Mouse (Mus musculus) frontal cortex, postnatal 14 days (tissue): ENCODE data around the gene Bhlha15.

ENCODE experiments used
- DNase-seq, 2 experiments: peaks; one replicate each; pipeline ENCODE4 v3.0.0; 2022; ENCODE audit warnings: low spot score in 2 of 2

The Bhlha15 gene

GRCm38 (mm10) chr5:144189950-144190583, at the start of gene Bhlha15:
Gene Bhlha15, plus strand, starts transcription at chr5:144190286.
- DNase-seq: no peak

GRCm38 (mm10) chr5:144143531-144143930, 46.6 kb upstream of the Bhlha15 start:
- no peak for DNase-seq

GRCm38 (mm10) chr5:144146898-144147297, 43.2 kb upstream of the Bhlha15 start:
- no peak for DNase-seq

GRCm38 (mm10) chr5:144149530-144149929, 40.6 kb upstream of the Bhlha15 start:
- DNase-seq: no peak

GRCm38 (mm10) chr5:144151270-144151669, 38.8 kb upstream of the Bhlha15 start:
- DNase-seq: no peak

GRCm38 (mm10) chr5:144154528-144154927, 35.6 kb upstream of the Bhlha15 start:
- peak in 1 of 2 experiments; percentile 57 for DNase-seq

- peak in 1 of 2 experiments; percentile 37 for DNase-seq
Measured at GRCm38 (mm10) chr5:144158604-144159003, 31.5 kb upstream of the Bhlha15 start.

GRCm38 (mm10) chr5:144159137-144159536, 30.9 kb upstream of the Bhlha15 start:
- no peak for DNase-seq

- no peak for DNase-seq
Measured at GRCm38 (mm10) chr5:144162080-144162812, 27.8 kb upstream of the Bhlha15 start.

- no peak for DNase-seq
Measured at GRCm38 (mm10) chr5:144162813-144163517, 27.1 kb upstream of the Bhlha15 start.

- DNase-seq: no peak
Measured at GRCm38 (mm10) chr5:144165756-144166155, 24.3 kb upstream of the Bhlha15 start.

- DNase-seq: no peak
Measured at GRCm38 (mm10) chr5:144169275-144169975, 20.7 kb upstream of the Bhlha15 start.

- DNase-seq: no peak
Measured at GRCm38 (mm10) chr5:144173648-144174047, 16.4 kb upstream of the Bhlha15 start.

GRCm38 (mm10) chr5:144178216-144178615, 11.9 kb upstream of the Bhlha15 start:
- no peak for DNase-seq

- no peak for DNase-seq
Measured at GRCm38 (mm10) chr5:144181249-144181648, 8.8 kb upstream of the Bhlha15 start.

GRCm38 (mm10) chr5:144182542-144183247, 7.4 kb upstream of the Bhlha15 start:
- no peak for DNase-seq

- DNase-seq: no peak
Measured at GRCm38 (mm10) chr5:144183248-144183559, 6.9 kb upstream of the Bhlha15 start.

GRCm38 (mm10) chr5:144183647-144184335, 6.3 kb upstream of the Bhlha15 start:
- DNase-seq: no peak

- no peak for DNase-seq
Measured at GRCm38 (mm10) chr5:144184350-144185045, 5.6 kb upstream of the Bhlha15 start.

GRCm38 (mm10) chr5:144188422-144188821, 1.7 kb upstream of the Bhlha15 start:
- DNase-seq: no peak
